Mouse (Mus musculus) layer of hippocampus, postnatal 36 days (tissue): ENCODE data around the gene Cep95. TPM values are rescaled to one million over a fixed set of nuclear protein-coding genes. Genes with fewer than 3 reads are reported as not detected.
"Not testable (repeated sequence)": the region's sequence is repeated elsewhere in the genome, so short reads cannot be mapped to it uniquely, and the experiment has no call there.

Source experiments
- DNase-seq, 2 experiments: peaks; one replicate each; pipeline ENCODE4 v3.0.0; 2022
- total RNA-seq, 2 experiments: library from RNA; stranded (reverse); gene quantifications; 2 replicates each; pipeline ENCODE4 v1.2.3; 2021

The Cep95 gene
- total RNA-seq, result 10 to 100 TPM; 10.4 to 14.9 TPM

GRCm38 (mm10) chr11:106788775-106789459 is at the start of gene Cep95, which contains the start of gene Ddx5:
Cep95 (plus strand) TSS chr11:106789252.
Ddx5 (minus strand) TSS chr11:106789185.
- DNase-seq, result peak; percentile 93 to 97

DNA sequence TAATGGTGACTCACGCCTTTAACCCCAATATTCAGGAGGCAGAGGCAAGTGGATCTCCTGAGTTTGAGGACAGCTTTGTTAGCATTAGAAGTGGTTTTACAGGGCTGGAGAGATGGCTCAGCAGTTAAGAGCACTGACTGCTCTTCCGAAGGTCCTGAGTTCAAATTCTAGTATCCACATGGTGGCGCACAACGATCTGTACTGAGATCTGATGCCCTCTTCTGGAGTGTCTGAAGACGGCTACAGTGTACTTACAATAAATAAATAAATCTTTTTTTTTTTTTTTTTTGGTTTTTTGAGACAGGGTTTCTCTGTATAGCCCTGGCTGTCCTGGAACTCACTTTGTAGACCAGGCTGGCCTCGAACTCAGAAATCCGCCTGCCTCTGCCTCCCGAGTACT is 48.3 kb upstream of the Cep95 start:
- not testable (repeated sequence) for DNase-seq

GRCm38 (mm10) chr11:106741232-106741631 is 47.8 kb upstream of the Cep95 start:
- no peak for DNase-seq

DNA sequence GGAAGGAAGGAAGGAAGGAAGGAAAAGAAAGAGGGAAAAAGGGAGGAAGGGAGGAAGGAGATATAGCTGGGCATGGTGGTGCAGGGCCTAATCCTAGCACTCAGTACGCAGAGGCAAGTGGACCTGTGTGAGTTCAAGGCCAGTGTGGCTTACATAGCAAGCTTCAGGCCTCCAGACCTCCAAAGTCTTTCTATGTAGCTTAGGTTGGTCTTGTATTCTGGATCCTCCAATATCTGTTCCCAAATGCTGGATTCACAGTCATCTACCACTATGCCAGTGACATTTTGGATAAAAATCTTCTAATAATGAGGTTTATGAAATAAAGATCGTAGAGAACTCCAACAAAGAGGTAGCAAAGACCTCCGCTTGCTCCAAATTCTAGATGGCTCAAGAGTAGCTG is 47.2 kb upstream of the Cep95 start:
- DNase-seq, result no peak

DNA sequence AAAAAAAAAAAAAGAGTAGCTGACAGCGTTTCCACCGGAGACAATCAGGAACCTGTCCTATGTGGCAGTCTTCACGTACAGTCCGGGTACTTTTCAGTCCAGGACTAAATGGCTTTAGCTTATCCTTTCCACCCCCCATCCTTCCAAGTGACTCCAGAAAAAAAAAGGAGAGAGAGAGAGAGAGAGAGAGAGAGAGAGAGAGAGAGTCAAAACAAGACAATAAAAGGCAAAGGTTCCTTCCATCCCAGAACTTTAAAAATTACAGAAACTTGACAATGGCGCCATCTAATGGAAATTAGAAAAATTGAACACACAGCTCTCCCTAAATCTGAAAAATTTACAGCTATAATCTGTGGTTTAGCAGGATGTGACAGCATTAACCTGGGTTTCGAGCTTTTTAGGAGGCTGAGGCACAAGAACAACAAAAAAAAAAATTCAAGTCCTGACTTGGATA is 46.6 kb upstream of the Cep95 start:
- DNase-seq, result no peak

DNA sequence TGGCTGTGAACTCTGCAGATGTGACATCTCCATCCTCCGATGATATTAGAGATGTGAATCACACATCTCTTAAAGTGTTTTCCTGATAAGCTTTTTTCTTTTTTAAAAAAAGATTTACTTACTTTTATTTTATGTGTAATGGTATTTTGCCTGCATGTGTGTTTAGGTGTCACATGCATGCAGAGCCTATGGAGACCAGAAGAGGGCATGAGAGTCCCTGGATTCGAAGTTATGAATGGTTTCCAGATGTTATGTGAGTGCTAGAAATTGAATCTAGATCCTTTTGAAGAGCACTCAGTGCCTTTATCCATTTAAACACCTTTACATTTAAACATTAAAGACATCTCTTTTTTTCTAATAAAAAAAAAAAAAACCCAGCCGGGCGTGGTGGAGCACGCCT is 44.1 kb upstream of the Cep95 start:
- no peak for DNase-seq

GRCm38 (mm10) chr11:106749557-106750120 is 39.4 kb upstream of the Cep95 start:
- DNase-seq, result not testable (repeated sequence)

DNA sequence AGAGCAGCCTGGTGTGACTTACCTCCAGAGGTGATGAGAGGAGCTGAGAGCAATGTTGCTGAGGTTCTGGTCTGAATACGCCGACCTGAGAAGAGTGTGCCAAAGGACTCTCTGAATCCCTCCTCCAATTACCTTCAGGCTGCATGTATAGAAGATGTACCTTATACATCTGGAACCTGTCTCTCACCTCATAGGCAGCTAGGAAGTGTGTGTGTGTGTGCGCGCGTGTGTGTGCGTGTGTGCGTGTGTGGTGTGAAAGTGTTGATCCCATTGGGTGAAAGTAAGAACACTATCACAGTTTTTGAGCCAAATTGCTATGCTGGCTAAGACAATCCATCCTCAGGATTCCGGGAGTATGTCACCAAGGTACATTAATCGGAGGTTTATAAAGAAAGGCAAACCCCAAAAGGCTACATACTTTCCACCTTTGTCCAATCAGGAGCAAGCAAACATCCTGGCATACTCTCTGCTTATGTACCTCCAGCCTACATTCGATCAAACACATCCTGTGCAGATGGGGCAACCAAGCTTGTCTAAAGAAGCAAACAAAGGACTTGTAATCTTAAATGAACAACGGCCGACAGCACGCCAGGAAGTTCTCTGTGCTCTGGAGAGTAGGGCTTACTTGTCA is 38.8 kb upstream of the Cep95 start, which contains the start of gene Pecam1:
Gene Pecam1, minus strand, starts transcription at position 508 of the 631 bp plus-strand sequence.
- no peak for DNase-seq

- no peak for DNase-seq
These were observed 37.7 kb upstream of the Cep95 start, which contains the start of gene Milr1 for GRCm38 (mm10) chr11:106751039-106752018. Milr1 (plus strand) TSS chr11:106751226.

GRCm38 (mm10) chr11:106752103-106752502 is 36.9 kb upstream of the Cep95 start:
- DNase-seq, result no peak

GRCm38 (mm10) chr11:106753314-106753713 is 35.7 kb upstream of the Cep95 start:
- no peak for DNase-seq

DNA sequence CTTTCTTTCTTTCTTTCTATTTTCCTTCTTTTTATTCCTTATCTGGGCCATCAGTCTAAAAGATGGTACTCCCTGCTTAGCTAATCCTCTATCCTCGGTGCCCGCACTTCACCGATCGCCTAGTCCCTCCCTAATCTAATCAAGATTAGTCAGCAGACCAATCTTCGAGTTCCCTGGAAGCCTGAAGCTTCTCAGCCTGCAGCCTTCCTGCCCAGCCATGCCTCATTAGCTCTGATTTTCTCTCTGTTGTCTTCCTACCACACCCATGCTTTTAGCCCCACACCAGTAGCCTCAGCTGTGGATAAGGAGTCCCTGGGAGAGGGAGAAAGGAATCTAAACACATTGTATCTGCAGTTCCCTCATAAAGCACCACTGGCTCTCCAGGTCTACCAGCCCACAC is 33.5 kb upstream of the Cep95 start:
- DNase-seq, result no peak

DNA sequence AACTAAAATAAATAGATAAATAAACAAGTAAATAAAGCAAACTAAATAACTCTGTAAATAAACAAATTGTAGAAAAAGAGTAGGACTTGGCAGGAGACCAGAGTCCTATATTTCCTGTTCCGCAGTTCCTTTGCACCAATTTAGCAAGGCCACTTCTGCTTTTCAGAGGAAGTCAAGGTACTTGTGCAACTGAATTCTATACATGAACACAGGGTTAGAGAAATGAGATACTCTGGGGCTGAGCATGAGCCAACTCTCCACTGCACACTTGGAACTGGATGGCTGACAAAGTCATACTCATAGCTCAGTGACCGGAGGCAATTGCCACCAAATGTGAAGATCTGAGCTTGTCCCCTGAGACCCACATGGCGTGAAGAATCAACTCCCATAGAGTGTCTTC is 30.0 kb upstream of the Cep95 start:
- no peak for DNase-seq

- DNase-seq, result no peak
These were observed 28.5 kb upstream of the Cep95 start for GRCm38 (mm10) chr11:106760511-106760910.

- no peak for DNase-seq
These were observed 26.8 kb upstream of the Cep95 start for GRCm38 (mm10) chr11:106762139-106762799.

GRCm38 (mm10) chr11:106762800-106763185 is 26.3 kb upstream of the Cep95 start:
- DNase-seq, result no peak

DNA sequence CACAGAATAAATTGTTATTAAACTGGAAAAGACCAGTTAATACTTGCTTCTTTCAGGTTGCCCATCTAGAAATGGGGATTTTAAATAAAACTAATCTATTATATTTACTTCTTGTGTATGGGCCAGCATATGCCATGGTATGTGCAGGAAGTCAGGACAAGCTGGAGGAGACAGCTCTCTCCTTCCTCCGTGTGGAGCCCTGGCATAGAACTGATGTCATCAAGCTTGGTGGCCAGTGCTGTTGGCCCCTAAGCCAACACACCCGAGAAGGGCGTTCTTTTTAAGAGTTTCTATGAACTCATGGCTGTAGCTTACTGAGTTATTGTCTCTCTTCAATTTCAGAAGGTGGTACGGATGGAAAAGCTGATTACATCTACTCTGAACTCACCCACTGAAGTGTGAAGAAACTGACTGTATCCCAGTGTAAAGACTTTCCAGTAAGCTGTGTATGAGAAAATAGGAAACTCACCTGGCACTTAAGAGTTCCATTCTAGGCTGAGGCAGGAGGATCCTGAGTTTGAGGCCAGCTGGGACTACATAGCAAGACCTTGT is 22.4 kb upstream of the Cep95 start:
- no peak for DNase-seq

DNA sequence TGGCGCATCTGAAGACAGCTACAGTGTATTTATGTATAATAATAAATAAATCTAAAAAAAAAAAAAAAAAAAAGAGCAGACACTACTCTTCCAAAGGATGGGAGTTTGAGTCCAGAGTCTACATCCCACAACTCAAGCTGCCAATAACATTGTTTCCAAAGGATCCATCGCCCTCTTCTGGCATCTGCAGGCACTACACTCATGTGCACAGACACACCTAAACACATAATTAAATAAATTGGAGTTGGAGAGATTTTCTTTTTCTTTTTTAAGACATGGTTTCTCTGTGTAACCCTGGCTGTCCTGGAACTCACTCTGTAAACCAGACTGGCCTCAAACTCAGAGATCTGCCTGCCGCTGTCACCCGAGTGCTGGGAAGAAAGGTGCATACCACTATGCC is 21.5 kb upstream of the Cep95 start:
- no peak for DNase-seq

- no peak for DNase-seq
These were observed 18.7 kb upstream of the Cep95 start for GRCm38 (mm10) chr11:106770195-106770974.

- no peak for DNase-seq
These were observed 16.0 kb upstream of the Cep95 start for GRCm38 (mm10) chr11:106773061-106773460.

- no peak for DNase-seq
These were observed 12.1 kb upstream of the Cep95 start for GRCm38 (mm10) chr11:106776960-106777359.
